Mouse (Mus musculus) forebrain, embryonic 12.5 days (tissue): ENCODE measurements at regions not wholly inside any gene's neighbourhood (a gene's known extent, or its start where the extent isn't known, plus 50 kb on each side); places are given as distances from the start of the nearest gene placed in this dataset.
A peak's percentile ranks its signal among the peaks of the same experiment; 100 is the strongest.

Experiments used
- ATAC-seq: fragments of 200-750 bp; cut with Nextera tagmentation; 2 replicates; pipeline ENCODE4 v1.8.0; 2017; ENCODE audit warnings: moderate TSS enrichment; ENCODE audit not compliant: low FRiP score
- H3K27ac ChIP-seq: fragments of 300-500 bp; sonication (generic); 2 replicates; pipeline ENCODE4 v1.5.1; 2016; ENCODE audit warnings: mild to moderate bottlenecking
- H3K27me3 ChIP-seq: fragments of 300-500 bp; sonication (generic); 2 replicates; pipeline ENCODE4 v1.6.1; 2016; ENCODE audit warnings: mild to moderate bottlenecking
- H3K36me3 ChIP-seq: fragments of 300-500 bp; sonication (generic); replicated peaks from 2 replicates; pipeline ENCODE4 v1.6.1; 2016; ENCODE audit warnings: mild to moderate bottlenecking
- H3K4me1 ChIP-seq: fragments of 300-500 bp; sonication (generic); 2 replicates; pipeline ENCODE4 v1.6.1; 2016
- H3K4me2 ChIP-seq: fragments of 300-500 bp; sonication (generic); 2 replicates; pipeline ENCODE4 v1.6.1; 2016; ENCODE audit warnings: mild to moderate bottlenecking, moderate library complexity
- H3K4me3 ChIP-seq: fragments of 300-500 bp; sonication (generic); replicated peaks from 2 replicates; pipeline ENCODE4 v1.5.1; 2016; ENCODE audit warnings: mild to moderate bottlenecking
- H3K9ac ChIP-seq: fragments of 300-500 bp; sonication (generic); 2 replicates; pipeline ENCODE4 v1.6.1; 2016; ENCODE audit warnings: mild to moderate bottlenecking
- H3K9me3 ChIP-seq: fragments of 300-500 bp; sonication (generic); 2 replicates; pipeline ENCODE4 v1.6.1; 2016
- WGBS: fragments of 180-500 bp; shearing (Covaris S2); methylation state at CpG from one replicate; pipeline ENCODE4 v1.1.7; 2016; 5-methylcytosine and 5-hydroxymethylcytosine counted together

- Histone ChIP-seq H3K4me1 (no peaks in the 10 kb centered on the region), H3K4me3 (no peak overlapping the region), H3K27me3 (no peaks in the 10 kb centered on the region), H3K9me3 (no peaks in the 10 kb centered on the region), H3K4me2 (no peak overlapping the region), H3K36me3 (no peaks in the 10 kb centered on the region), H3K9ac (no peak overlapping the region), H3K27ac (no peak overlapping the region)
- WGBS: 86% methylated on average over 2 of the region's 2 CpGs
- no peak for ATAC-seq
Observed at GRCm38 (mm10) chr3:151192092-151192491, 245.6 kb upstream of the Adgrl4 start.

DNA sequence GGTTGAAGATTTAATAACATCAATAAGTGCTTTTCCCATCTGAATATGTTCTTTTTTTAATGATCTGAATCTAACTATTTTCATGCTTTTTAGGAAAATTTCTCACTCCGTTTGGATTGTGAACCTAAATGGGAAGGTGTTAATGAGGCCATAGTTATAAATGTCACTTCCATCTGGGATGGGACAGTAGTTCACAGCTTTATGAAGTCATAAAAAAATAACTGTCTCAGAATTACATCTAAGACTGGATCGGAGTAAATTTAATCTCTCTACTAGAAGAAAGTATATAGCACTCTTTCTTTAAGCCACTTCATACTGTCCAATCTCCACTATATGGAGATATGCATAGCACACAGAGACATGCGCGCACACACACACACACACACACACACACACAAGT lies 226.7 kb upstream of the Adgrl4 start:
- Histone ChIP-seq H3K9me3 (no peaks in the 10 kb centered on the region), H3K4me1 (no peaks in the 10 kb centered on the region), H3K27me3 (no peaks in the 10 kb centered on the region), H3K4me3 (no peak overlapping the region), H3K4me2 (no peak overlapping the region), H3K9ac (no peak overlapping the region), H3K27ac (no peak overlapping the region), H3K36me3 (no peaks in the 10 kb centered on the region)
- 89% methylated on average over 4 of the region's 4 CpGs for WGBS
- no peak for ATAC-seq

- no peaks in the 10 kb centered on the region for H3K27me3 ChIP-seq
- H3K4me1 ChIP-seq: no peaks in the 10 kb centered on the region
- no peak overlapping the region for H3K27ac ChIP-seq
- H3K9ac ChIP-seq: no peak overlapping the region
- H3K4me3 ChIP-seq: no peak overlapping the region
- H3K9me3 ChIP-seq: no peaks in the 10 kb centered on the region
- H3K4me2 ChIP-seq: no peak overlapping the region
- WGBS: 75% methylated on average over 3 of the region's 3 CpGs
- H3K36me3 ChIP-seq: no peaks in the 10 kb centered on the region
- no peak for ATAC-seq
Observed at GRCm38 (mm10) chr3:151216764-151217502, 220.8 kb upstream of the Adgrl4 start.

DNA sequence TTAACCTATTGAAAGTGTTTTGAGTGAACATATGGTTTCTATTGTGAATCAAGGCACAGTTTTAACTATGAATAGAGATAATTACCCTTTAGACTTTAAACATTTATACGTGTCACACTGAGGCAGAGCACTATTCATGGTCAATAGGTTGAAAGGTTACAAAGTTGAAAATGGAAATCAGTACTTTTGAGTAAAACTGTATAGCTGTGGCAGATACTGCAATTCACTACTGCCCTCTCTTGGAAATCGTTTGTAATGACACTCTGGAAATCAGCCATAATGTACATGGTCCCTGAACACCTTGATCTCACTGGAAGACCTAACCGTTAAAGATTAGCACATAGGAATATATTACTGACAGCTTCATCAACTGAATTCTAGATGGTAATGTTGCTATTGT lies 215.3 kb upstream of the Adgrl4 start:
- no peaks in the 10 kb centered on the region for H3K36me3 ChIP-seq
- no peak overlapping the region for H3K4me2 ChIP-seq
- H3K9ac ChIP-seq: no peak overlapping the region
- no peaks in the 10 kb centered on the region for H3K27me3 ChIP-seq
- ATAC-seq: peak; percentile 75
- WGBS: 14% methylated on average over 3 of the region's 3 CpGs
- no peak overlapping the region for H3K27ac ChIP-seq
- no peaks in the 10 kb centered on the region for H3K4me1 ChIP-seq
- no peak overlapping the region for H3K4me3 ChIP-seq
- no peaks in the 10 kb centered on the region for H3K9me3 ChIP-seq

GRCm38 (mm10) chr3:151252458-151252857 lies 185.2 kb upstream of the Adgrl4 start:
- H3K4me1 ChIP-seq: no peaks in the 10 kb centered on the region
- 88% methylated on average over 2 of the region's 2 CpGs for whole genome bisulfite sequencing
- no peak for ATAC-seq
- H3K9me3 ChIP-seq: no peaks in the 10 kb centered on the region
- H3K36me3 ChIP-seq: no peaks in the 10 kb centered on the region
- no peak overlapping the region for H3K27ac ChIP-seq
- no peaks in the 10 kb centered on the region for H3K27me3 ChIP-seq
- H3K4me3 ChIP-seq: no peak overlapping the region
- H3K9ac ChIP-seq: no peak overlapping the region
- H3K4me2 ChIP-seq: no peak overlapping the region

GRCm38 (mm10) chr3:151262821-151263220 lies 174.9 kb upstream of the Adgrl4 start:
- no peaks in the 10 kb centered on the region for H3K9me3 ChIP-seq
- no peak overlapping the region for H3K4me3 ChIP-seq
- H3K36me3 ChIP-seq: no peaks in the 10 kb centered on the region
- H3K9ac ChIP-seq: no peak overlapping the region
- WGBS: 81% methylated on average over 3 of the region's 3 CpGs
- H3K27me3 ChIP-seq: no peaks in the 10 kb centered on the region
- H3K4me2 ChIP-seq: no peak overlapping the region
- H3K27ac ChIP-seq: no peak overlapping the region
- H3K4me1 ChIP-seq: no peaks in the 10 kb centered on the region
- no peak for ATAC-seq

- no peak overlapping the region for H3K4me3 ChIP-seq
- no peak overlapping the region for H3K27ac ChIP-seq
- ATAC-seq: no peak
- H3K9me3 ChIP-seq: no peaks in the 10 kb centered on the region
- 28% methylated on average over 2 of the region's 2 CpGs for WGBS
- H3K4me1 ChIP-seq: no peaks in the 10 kb centered on the region
- no peak overlapping the region for H3K4me2 ChIP-seq
- H3K9ac ChIP-seq: no peak overlapping the region
- H3K36me3 ChIP-seq: no peaks in the 10 kb centered on the region
- no peaks in the 10 kb centered on the region for H3K27me3 ChIP-seq
Observed at GRCm38 (mm10) chr3:151265658-151266057, 172.0 kb upstream of the Adgrl4 start.

DNA sequence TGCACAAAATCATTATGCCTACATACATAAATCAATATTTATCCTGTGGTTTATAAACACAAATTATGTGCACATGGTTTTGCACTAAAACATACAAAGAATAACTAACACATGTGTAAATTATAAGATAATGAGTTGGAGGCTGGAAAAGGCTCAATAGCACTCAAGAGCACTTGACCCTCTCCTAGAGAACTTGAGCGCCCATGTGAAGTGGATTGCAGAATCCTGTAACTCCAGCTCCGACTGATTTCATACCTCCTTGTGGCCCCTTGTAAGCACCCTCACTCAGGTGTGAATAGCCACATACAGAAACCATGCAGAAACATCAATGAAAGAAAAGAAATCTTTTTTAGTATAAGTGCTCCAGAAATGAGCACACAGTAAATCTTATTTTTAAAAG lies 168.2 kb upstream of the Adgrl4 start:
- no peaks in the 10 kb centered on the region for H3K4me1 ChIP-seq
- 63% methylated on average over 2 of the region's 2 CpGs for WGBS
- no peak overlapping the region for H3K4me2 ChIP-seq

DNA sequence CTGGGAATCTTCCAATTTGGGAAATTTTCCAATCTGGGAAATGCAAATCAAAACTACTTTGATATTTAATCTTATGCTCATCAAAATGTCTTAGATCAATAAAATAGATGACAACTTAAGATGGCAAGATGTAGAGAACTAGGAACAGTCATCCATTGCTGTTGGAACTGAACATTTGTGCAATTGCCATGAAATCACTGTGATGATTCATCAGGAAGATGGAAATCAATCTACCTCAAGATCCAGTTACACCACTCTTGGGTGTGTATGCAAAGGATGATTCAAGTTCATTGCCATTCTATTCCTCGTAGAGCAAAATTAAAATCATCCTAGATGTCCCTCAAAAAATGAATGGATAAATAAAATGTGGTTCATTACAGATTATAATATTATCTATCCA lies 153.9 kb upstream of the Adgrl4 start:
- no peak for ATAC-seq
- Histone ChIP-seq H3K9ac (no peak overlapping the region), H3K4me2 (no peak overlapping the region), H3K27me3 (no peaks in the 10 kb centered on the region), H3K9me3 (no peaks in the 10 kb centered on the region), H3K36me3 (no peaks in the 10 kb centered on the region), H3K27ac (no peak overlapping the region), H3K4me3 (no peak overlapping the region), H3K4me1 (no peaks in the 10 kb centered on the region)
- 95% methylated on average over 1 of the region's 1 CpGs for WGBS

More for the DNA sequence above, 168.2 kb upstream of the Adgrl4 start:
- H3K36me3 ChIP-seq: no peaks in the 10 kb centered on the region
- H3K27me3 ChIP-seq: no peaks in the 10 kb centered on the region
- H3K9me3 ChIP-seq: no peaks in the 10 kb centered on the region
- H3K27ac ChIP-seq: no peak overlapping the region
- ATAC-seq: no peak
- no peak overlapping the region for H3K9ac ChIP-seq
- H3K4me3 ChIP-seq: no peak overlapping the region

- Histone ChIP-seq H3K27ac (no peak overlapping the region), H3K36me3 (no peaks in the 10 kb centered on the region), H3K4me3 (no peak overlapping the region), H3K9me3 (no peaks in the 10 kb centered on the region), H3K9ac (no peak overlapping the region), H3K4me2 (0 out of 2 replicates have a peak overlapping the region, but pooled peaks have one; percentile 6), H3K27me3 (no peaks in the 10 kb centered on the region), H3K4me1 (peaks cover 10% of the 10 kb centered on the region)
- ATAC-seq: peak; percentile 73; the same call in 1 of the 2 replicates
- WGBS: 28% methylated on average over 11 of the region's 11 CpGs
Observed at GRCm38 (mm10) chr3:151293981-151294605, 143.6 kb upstream of the Adgrl4 start.

- no peaks in the 10 kb centered on the region for H3K27me3 ChIP-seq
- no peaks in the 10 kb centered on the region for H3K9me3 ChIP-seq
- no peak overlapping the region for H3K27ac ChIP-seq
- no peak overlapping the region for H3K4me3 ChIP-seq
- 76% methylated on average over 7 of the region's 7 CpGs for WGBS
- peaks cover 10% of the 10 kb centered on the region for H3K4me1 ChIP-seq
- ATAC-seq: no peak
- H3K4me2 ChIP-seq: no peak overlapping the region
- no peak overlapping the region for H3K9ac ChIP-seq
- no peaks in the 10 kb centered on the region for H3K36me3 ChIP-seq
Observed at GRCm38 (mm10) chr3:151294606-151295005, 143.1 kb upstream of the Adgrl4 start.

GRCm38 (mm10) chr3:151295027-151295426 lies 142.7 kb upstream of the Adgrl4 start:
- Histone ChIP-seq H3K4me1 (peaks cover 10% of the 10 kb centered on the region), H3K9me3 (no peaks in the 10 kb centered on the region), H3K4me3 (no peak overlapping the region), H3K36me3 (no peaks in the 10 kb centered on the region), H3K9ac (no peak overlapping the region), H3K27ac (no peak overlapping the region), H3K27me3 (no peaks in the 10 kb centered on the region), H3K4me2 (no peak overlapping the region)
- WGBS: 82% methylated on average over 9 of the region's 9 CpGs
- ATAC-seq: no peak

GRCm38 (mm10) chr3:151298325-151298724 lies 139.4 kb upstream of the Adgrl4 start:
- Histone ChIP-seq H3K4me3 (no peak overlapping the region), H3K9me3 (no peaks in the 10 kb centered on the region), H3K27me3 (no peaks in the 10 kb centered on the region), H3K4me1 (peaks cover 10% of the 10 kb centered on the region), H3K27ac (no peak overlapping the region), H3K4me2 (no peak overlapping the region), H3K9ac (no peak overlapping the region), H3K36me3 (no peaks in the 10 kb centered on the region)
- WGBS: 80% methylated on average over 2 of the region's 2 CpGs
- no peak for ATAC-seq
